ENCODE assay signal across 27 mouse cellular contexts in the genomic region with DNA sequence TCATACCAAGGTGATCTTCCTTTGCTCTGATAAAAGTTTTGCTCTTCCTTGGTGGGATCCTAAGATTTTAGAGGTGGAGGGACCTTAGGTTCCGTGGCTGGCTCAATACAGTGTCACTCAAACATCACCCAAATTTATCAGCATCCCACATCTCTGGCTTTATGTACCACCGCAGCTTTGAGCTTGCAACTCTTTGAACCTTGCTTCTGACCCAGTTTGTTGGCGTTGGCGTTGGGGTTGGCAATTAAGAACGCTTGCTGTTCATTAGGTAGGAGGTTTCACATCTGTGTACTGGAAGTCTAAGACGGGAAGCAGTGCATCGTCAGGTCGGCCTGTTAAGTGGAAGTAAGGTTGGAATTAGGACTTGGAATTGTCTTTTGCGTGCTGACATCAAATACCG. TPM values are rescaled to one million over a fixed set of nuclear protein-coding genes. Genes with fewer than 3 reads are reported as not detected.
DNase-seq lines count a peak whose midpoint lies in the region; ATAC-seq and TF ChIP-seq lines count a peak whose summit lies in the region.
"Had no signal": no experiment of that assay in that cellular context is flagged by ENCODE, and none has a peak within 500 bp of the region (broad histone marks: within the 10 kb centered on the region; RNA-seq: fewer than 3 reads in every experiment).

No protein-coding gene starts in this region.

- ATAC-seq in liver, embryonic 16.5 days (ENCODE audit: low read depth) = no peak
- ATAC-seq: forebrain, postnatal 0 days; hindbrain, embryonic 16.5 days; intestine, embryonic 15.5 days; Patski had no signal

- H3K36me3 ChIP-seq in liver, adult 2 months (ENCODE audit: control insufficient read depth, insufficient read depth, low read length) = no peaks in the 10 kb centered on the region
- no peaks in the 10 kb centered on the region for H3K36me3 ChIP-seq in liver, embryonic 16.5 days (ENCODE audit: control insufficient read depth, insufficient read depth)
- H3K36me3 ChIP-seq: heart, embryonic 10.5 days; hindbrain, embryonic 10.5 days; intestine, embryonic 15.5 days; limb, embryonic 12.5 days; neural tube, embryonic 12.5 days had no signal

- WGBS in liver, adult 2 months = 24% methylated on average over 10 of the region's 10 CpGs
- WGBS in bone marrow, adult 2 months = 89% methylated on average over 10 of the region's 10 CpGs
- 89% methylated on average over 10 of the region's 10 CpGs for WGBS in liver, embryonic 16.5 days (ENCODE audit: insufficient replicate concordance)

- no peaks in the 10 kb centered on the region for H3K27me3 ChIP-seq in liver, adult 2 months (ENCODE audit: control insufficient read depth, insufficient read depth, low read length)
- H3K27me3 ChIP-seq in liver, embryonic 16.5 days (ENCODE audit: control insufficient read depth, insufficient read depth, low read depth, low read length) = no peaks in the 10 kb centered on the region
- H3K27me3 ChIP-seq: intestine, embryonic 15.5 days; limb, embryonic 12.5 days; neural tube, embryonic 12.5 days; Patski had no signal

- H3K27ac ChIP-seq in liver, adult 2 months (replicated peaks; ENCODE audit: insufficient read depth, low read depth, low read length) = peak overlapping the region; percentile 56; the same call in 1 of the 2 replicates
- no peak overlapping the region for H3K27ac ChIP-seq in bone marrow, adult 2 months (ENCODE audit: control insufficient read depth, insufficient read depth, low read depth, low read length, poor library complexity)
- H3K27ac ChIP-seq in liver, embryonic 16.5 days (ENCODE audit: low read length) = no peak overlapping the region
- H3K27ac ChIP-seq: heart, embryonic 10.5 days; hindbrain, embryonic 10.5 days; intestine, embryonic 15.5 days; limb, embryonic 12.5 days; neural tube, embryonic 12.5 days had no signal

- TF ChIP-seq CTCF in liver, adult 2 months (IDR thresholded peaks at IDR 0.05; ENCODE audit: low read depth, low read length) = no peak
- no peak for TF ChIP-seq CTCF in bone marrow, adult 2 months (IDR thresholded peaks at IDR 0.05; ENCODE audit: control insufficient read depth, insufficient read depth, low read length)

- H3K9ac ChIP-seq in liver, adult 2 months (ENCODE audit: low read depth, low read length) = peak overlapping the region; percentile 57
- H3K9ac ChIP-seq in liver, embryonic 16.5 days (ENCODE audit: low read depth, low read length) = no peak overlapping the region
- H3K9ac ChIP-seq: forebrain, postnatal 0 days; intestine, embryonic 15.5 days; limb, embryonic 12.5 days; lung, embryonic 14.5 days; neural tube, embryonic 12.5 days had no signal

- H3K9me3 ChIP-seq in liver, embryonic 16.5 days (replicated peaks; ENCODE audit: control insufficient read depth, low read length) = no peaks in the 10 kb centered on the region
- H3K9me3 ChIP-seq: heart, embryonic 10.5 days; hindbrain, embryonic 10.5 days; intestine, embryonic 15.5 days; limb, embryonic 12.5 days; neural tube, embryonic 12.5 days had no signal

- H3K4me1 ChIP-seq in liver, adult 2 months (ENCODE audit: control insufficient read depth, insufficient read depth, low read length) = peaks cover 25% of the 10 kb centered on the region
- H3K4me1 ChIP-seq in bone marrow, adult 2 months (ENCODE audit: control insufficient read depth, insufficient read depth, low read length) = peaks cover 1% of the 10 kb centered on the region; the same call in 1 of the 2 replicates
- peaks cover 21% of the 10 kb centered on the region for H3K4me1 ChIP-seq in liver, embryonic 16.5 days (ENCODE audit: control insufficient read depth, low read depth, low read length)

- no peak for TF ChIP-seq POLR2A in liver, adult 2 months (IDR thresholded peaks at IDR 0.05; ENCODE audit: extremely low read depth, insufficient read depth, low read length)
- no peak for TF ChIP-seq POLR2A in bone marrow, adult 2 months (IDR thresholded peaks at IDR 0.05; ENCODE audit: borderline replicate concordance, control insufficient read depth, low read depth, low read length)

- peak; percentile 69 for DNase-seq in liver, adult 2 months (ENCODE audit: extremely low read depth, low read depth, low spot score)
- no peak for DNase-seq in liver
- DNase-seq in thymus, postnatal 36 days = peak; percentile 20 to 23
- DNase-seq in c-Kit-positive CD71-positive TER-119-positive erythroid progenitor cells, embryonic 14.5 days (ENCODE audit: low spot score) = no peak
- no peak for DNase-seq in frontal cortex, postnatal 10 days (ENCODE audit: low spot score in 2 of 2)
- no peak for DNase-seq in lung, postnatal 14 days
- DNase-seq: adrenal gland, adult 2 months; B cell, adult 2 months; cerebellum, adult 8-10 months; cerebellum, postnatal 36 days; forebrain, postnatal 0 days; kidney, postnatal 25 days; lung, embryonic 14.5 days; lung, postnatal 4 days; midbrain, embryonic 14.5 days; right cerebral cortex, postnatal 25 days; spleen, adult 18-20 months had no signal

- peak overlapping the region; percentile 9 for H3K4me3 ChIP-seq in liver, adult 2 months (ENCODE audit: insufficient read depth, low read depth, low read length)
- peak overlapping the region; percentile 47 for H3K4me3 ChIP-seq in bone marrow, adult 2 months (replicated peaks; ENCODE audit: control insufficient read depth, low read depth, low read length)
- peak overlapping the region; percentile 94; the same call in 1 of the 2 replicates for H3K4me3 ChIP-seq in liver, embryonic 16.5 days (ENCODE audit: low read depth, low read length)
- H3K4me3 ChIP-seq: heart, embryonic 10.5 days; hindbrain, embryonic 10.5 days; limb, embryonic 12.5 days; neural tube, embryonic 12.5 days had no signal

- peaks cover 41% of the 10 kb centered on the region; the same call in 1 of the 2 replicates for H3K79me2 ChIP-seq in liver, adult 2 months (ENCODE audit: control insufficient read depth, insufficient read depth, low read length)

- peak overlapping the region; percentile 89 for H3K4me2 ChIP-seq in liver, embryonic 16.5 days (ENCODE audit: low read depth, low read length)
- H3K4me2 ChIP-seq: neural tube, embryonic 12.5 days had no signal

RNA-seq across cellular contexts. Expression of gene Lpcat3, which starts 2.2 kb away (rescaled TPM):
- 72.4 and 99.9 TPM in 2 replicates for total RNA-seq in liver, adult 2 months (2014; rRNA removed)
- polyA plus RNA-seq in liver, adult 2 months (2012; rRNA removed) = 172 and 188 TPM in 2 replicates
- 67.0 and 77.5 TPM in 2 replicates for polyA plus RNA-seq in bone marrow, adult 2 months (2011; ENCODE audit: insufficient read depth, insufficient read length, low replicate concordance, missing spikeins)
- 80.1 and 88.6 TPM in 2 replicates for polyA plus RNA-seq in liver, embryonic 16.5 days (2015; fragmentation: Nextera tagmentation; extraction: Ambion mirVana)

RNA-seq across cellular contexts. Expression of gene C1s2, which starts 29.1 kb away (rescaled TPM):
- total RNA-seq in liver, adult 2 months (2014; rRNA removed) = 0.09 TPM in 1 of 2 replicates, not detected in the other
- not detected in 2 replicates for polyA plus RNA-seq in liver, adult 2 months (2012; rRNA removed)
- not detected in 2 replicates for polyA plus RNA-seq in bone marrow, adult 2 months (2011; ENCODE audit: insufficient read depth, insufficient read length, low replicate concordance, missing spikeins)
- polyA plus RNA-seq in liver, embryonic 16.5 days (2015; fragmentation: Nextera tagmentation; extraction: Ambion mirVana) = 0.04 TPM in 1 of 2 replicates, not detected in the other
- total RNA-seq: megakaryocyte-erythroid progenitor cell, adult 5-6 weeks had no signal
- polyA plus RNA-seq: adrenal gland, adult 2 months; heart, embryonic 10.5 days; hindbrain, embryonic 10.5 days; hindbrain, embryonic 16.5 days; intestine, embryonic 15.5 days; limb, embryonic 12.5 days; lung, embryonic 14.5 days had no signal

RNA-seq across cellular contexts. Expression of gene Emg1, which starts 47.0 kb away (rescaled TPM):
- 97.4 and 99.6 TPM in 2 replicates for total RNA-seq in liver, adult 2 months (2014; rRNA removed)
- 46.0 and 56.3 TPM in 2 replicates for polyA plus RNA-seq in liver, adult 2 months (2012; rRNA removed)
- 101 and 149 TPM in 2 replicates for polyA plus RNA-seq in bone marrow, adult 2 months (2011; ENCODE audit: insufficient read depth, insufficient read length, low replicate concordance, missing spikeins)
- 105 and 121 TPM in 2 replicates for polyA plus RNA-seq in liver, embryonic 16.5 days (2015; fragmentation: Nextera tagmentation; extraction: Ambion mirVana)

RNA-seq across cellular contexts. Expression of gene Phb2, which starts 47.1 kb away (rescaled TPM):
- total RNA-seq in liver, adult 2 months (2014; rRNA removed) = 140 and 151 TPM in 2 replicates
- 209 and 210 TPM in 2 replicates for polyA plus RNA-seq in liver, adult 2 months (2012; rRNA removed)
- polyA plus RNA-seq in bone marrow, adult 2 months (2011; ENCODE audit: insufficient read depth, insufficient read length, low replicate concordance, missing spikeins) = 143 and 213 TPM in 2 replicates
- polyA plus RNA-seq in liver, embryonic 16.5 days (2015; fragmentation: Nextera tagmentation; extraction: Ambion mirVana) = 206 and 214 TPM in 2 replicates

Comparison
In these comparisons a context has a peak if more than half of its experiments do, and no peak if none do; other contexts are left out.
1. DNase-seq: peak in liver, adult 2 months (single experiment) and thymus, postnatal 36 days (2 of 2); none in liver (single experiment), c-Kit-positive CD71-positive TER-119-positive erythroid progenitor cells, embryonic 14.5 days (single experiment), frontal cortex, postnatal 10 days (0 of 2) and lung, postnatal 14 days (single experiment).
2. H3K4me3 ChIP-seq: peak in every context shown above with its lines; median percentile 94 in liver, embryonic 16.5 days; 47 in bone marrow, adult 2 months; 9 in liver, adult 2 months.